Mouse (Mus musculus) lung, embryonic 16.5 days (tissue): ENCODE measurements at regions not wholly inside any gene's neighbourhood (a gene's known extent, or its start where the extent isn't known, plus 50 kb on each side); places are given as distances from the start of the nearest gene placed in this dataset.
A peak's percentile ranks its signal among the peaks of the same experiment; 100 is the strongest.

Source experiments
- ATAC-seq: fragments of 200-750 bp; cut with Nextera tagmentation; 2 replicates; pipeline ENCODE4 v1.8.0; 2017; ENCODE audit warnings: low read depth, mild to moderate bottlenecking, moderate library complexity
- H3K27ac ChIP-seq: fragments of 300-500 bp; sonication (generic); 2 replicates; pipeline ENCODE4 v1.5.1; 2014; ENCODE audit warnings: mild to moderate bottlenecking, control low read depth, low read length
- H3K27me3 ChIP-seq: fragments of 300-500 bp; sonication (generic); 2 replicates; pipeline ENCODE4 v1.6.1; 2014; ENCODE audit warnings: low read depth, low read length, mixed read lengths; ENCODE audit not compliant: control insufficient read depth, insufficient read depth
- H3K36me3 ChIP-seq: fragments of 300-500 bp; sonication (generic); 2 replicates; pipeline ENCODE4 v1.6.1; 2014; ENCODE audit warnings: low read length; ENCODE audit not compliant: control insufficient read depth, insufficient read depth
- H3K4me1 ChIP-seq: fragments of 300-500 bp; sonication (generic); replicated peaks from 2 replicates; pipeline ENCODE4 v1.6.1; 2014; ENCODE audit warnings: low read length, mixed read lengths; ENCODE audit not compliant: control insufficient read depth, insufficient read depth
- H3K4me2 ChIP-seq: fragments of 300-500 bp; sonication (generic); 2 replicates; pipeline ENCODE4 v1.6.1; 2014; ENCODE audit warnings: low read depth, low read length, control low read depth
- H3K4me3 ChIP-seq: fragments of 300-500 bp; sonication (generic); 2 replicates; pipeline ENCODE4 v1.5.1; 2014; ENCODE audit warnings: mild to moderate bottlenecking, low read length, control low read depth
- H3K9ac ChIP-seq: fragments of 300-500 bp; sonication (generic); 2 replicates; pipeline ENCODE4 v1.6.1; 2014; ENCODE audit warnings: low read length, control low read depth
- H3K9me3 ChIP-seq: fragments of 300-500 bp; sonication (generic); 2 replicates; pipeline ENCODE4 v1.6.1; 2016; ENCODE audit warnings: low read length; ENCODE audit not compliant: control insufficient read depth
- WGBS: fragments of 180-500 bp; shearing (Covaris S2); extraction: QIAGEN DNeasy Blood & Tissue Kit; methylation state at CpG from one replicate; pipeline ENCODE4 v1.1.7; 2014; 5-methylcytosine and 5-hydroxymethylcytosine counted together

- H3K4me1 ChIP-seq: peaks cover 24% of the 10 kb centered on the region
- peak overlapping the region; percentile 69 for H3K27ac ChIP-seq
- no peak overlapping the region for H3K9ac ChIP-seq
- no peaks in the 10 kb centered on the region for H3K36me3 ChIP-seq
- ATAC-seq: no peak
- WGBS: 40% methylated on average over 7 of the region's 7 CpGs
- no peaks in the 10 kb centered on the region for H3K9me3 ChIP-seq
- no peaks in the 10 kb centered on the region for H3K27me3 ChIP-seq
- no peak overlapping the region for H3K4me2 ChIP-seq
- H3K4me3 ChIP-seq: no peak overlapping the region
Observed at GRCm38 (mm10) chr3:52193026-52193425, 75.1 kb upstream of the Foxo1 start.

- H3K9ac ChIP-seq: no peak overlapping the region
- H3K27ac ChIP-seq: no peak overlapping the region
- no peak for ATAC-seq
- H3K4me2 ChIP-seq: no peak overlapping the region
- H3K9me3 ChIP-seq: no peaks in the 10 kb centered on the region
- peaks cover 27% of the 10 kb centered on the region for H3K4me1 ChIP-seq
- H3K36me3 ChIP-seq: no peaks in the 10 kb centered on the region
- H3K27me3 ChIP-seq: no peaks in the 10 kb centered on the region
- WGBS: 77% methylated on average over 10 of the region's 10 CpGs
- H3K4me3 ChIP-seq: no peak overlapping the region
Observed at GRCm38 (mm10) chr3:52194216-52194615, 73.9 kb upstream of the Foxo1 start.

- H3K9ac ChIP-seq: peak overlapping the region; percentile 71; the same call in 1 of the 2 replicates
- whole genome bisulfite sequencing: 49% methylated on average over 3 of the region's 3 CpGs
- H3K4me1 ChIP-seq: peaks cover 30% of the 10 kb centered on the region
Observed at GRCm38 (mm10) chr3:52195486-52195885, 72.7 kb upstream of the Foxo1 start.

GRCm38 (mm10) chr3:52196047-52196935 lies 71.8 kb upstream of the Foxo1 start:
- peak; percentile 89 for ATAC-seq
- Histone ChIP-seq H3K9me3 (no peaks in the 10 kb centered on the region), H3K4me3 (peak overlapping the region; percentile 43), H3K9ac (peak overlapping the region; percentile 71), H3K4me2 (peak overlapping the region; percentile 67), H3K4me1 (peaks cover 30% of the 10 kb centered on the region), H3K27me3 (no peaks in the 10 kb centered on the region), H3K36me3 (no peaks in the 10 kb centered on the region), H3K27ac (peak overlapping the region; percentile 63; the same call in 1 of the 2 replicates)
- WGBS: 5% methylated on average over 31 of the region's 39 CpGs

More at GRCm38 (mm10) chr3:52195486-52195885, 72.7 kb upstream of the Foxo1 start:
- H3K9me3 ChIP-seq: no peaks in the 10 kb centered on the region
- no peak overlapping the region for H3K27ac ChIP-seq
- no peaks in the 10 kb centered on the region for H3K27me3 ChIP-seq
- ATAC-seq: no peak; the same call in 1 of the 2 replicates
- no peaks in the 10 kb centered on the region for H3K36me3 ChIP-seq
- H3K4me3 ChIP-seq: no peak overlapping the region
- peak overlapping the region; percentile 67 for H3K4me2 ChIP-seq

- 60% methylated on average over 2 of the region's 2 CpGs for WGBS
- H3K27ac ChIP-seq: peak overlapping the region; percentile 63; the same call in 1 of the 2 replicates
- peak overlapping the region; percentile 67 for H3K4me2 ChIP-seq
- 0 out of 2 replicates have a peak overlapping the region, but pooled peaks have one; percentile 4 for H3K9ac ChIP-seq
- H3K9me3 ChIP-seq: no peaks in the 10 kb centered on the region
- H3K27me3 ChIP-seq: no peaks in the 10 kb centered on the region
- no peak overlapping the region for H3K4me3 ChIP-seq
- H3K36me3 ChIP-seq: no peaks in the 10 kb centered on the region
- peaks cover 30% of the 10 kb centered on the region for H3K4me1 ChIP-seq
- ATAC-seq: no peak
Observed at GRCm38 (mm10) chr3:52196936-52197246, 71.2 kb upstream of the Foxo1 start.

- no peaks in the 10 kb centered on the region for H3K9me3 ChIP-seq
- H3K36me3 ChIP-seq: no peaks in the 10 kb centered on the region
- peak overlapping the region; percentile 44 for H3K4me2 ChIP-seq
- peak overlapping the region; percentile 73 for H3K27ac ChIP-seq
- peak; percentile 27; the same call in 1 of the 2 replicates for ATAC-seq
- whole genome bisulfite sequencing: 41% methylated on average over 23 of the region's 23 CpGs
- no peaks in the 10 kb centered on the region for H3K27me3 ChIP-seq
- H3K4me3 ChIP-seq: peak overlapping the region; percentile 23
- H3K4me1 ChIP-seq: peaks cover 22% of the 10 kb centered on the region
- peak overlapping the region; percentile 21; the same call in 1 of the 2 replicates for H3K9ac ChIP-seq
Observed at GRCm38 (mm10) chr3:52197982-52198750, 70.0 kb upstream of the Foxo1 start.

GRCm38 (mm10) chr3:52198751-52199738 lies 69.1 kb upstream of the Foxo1 start:
- Histone ChIP-seq H3K4me3 (peak overlapping the region; percentile 23; the same call in 1 of the 2 replicates), H3K4me1 (peaks cover 21% of the 10 kb centered on the region), H3K9ac (no peak overlapping the region), H3K9me3 (no peaks in the 10 kb centered on the region), H3K27me3 (no peaks in the 10 kb centered on the region), H3K4me2 (peak overlapping the region; percentile 44), H3K27ac (no peak overlapping the region), H3K36me3 (no peaks in the 10 kb centered on the region)
- ATAC-seq: no peak
- 45% methylated on average over 17 of the region's 17 CpGs for WGBS

GRCm38 (mm10) chr3:52200106-52200505 lies 68.0 kb upstream of the Foxo1 start:
- no peak overlapping the region for H3K27ac ChIP-seq
- no peak overlapping the region for H3K9ac ChIP-seq
- peaks cover 2% of the 10 kb centered on the region; the same call in 1 of the 2 replicates for H3K9me3 ChIP-seq
- H3K27me3 ChIP-seq: no peaks in the 10 kb centered on the region
- no peak for ATAC-seq
- peaks cover 21% of the 10 kb centered on the region for H3K4me1 ChIP-seq
- no peak overlapping the region for H3K4me3 ChIP-seq
- no peaks in the 10 kb centered on the region for H3K36me3 ChIP-seq
- 61% methylated on average over 4 of the region's 4 CpGs for WGBS
- H3K4me2 ChIP-seq: no peak overlapping the region
